Mouse (Mus musculus): Measurements from ENCODE around the gene Crip3.

The Crip3 gene

GRCm38 (mm10) chr17:46428761-46429414 is at the start of gene Crip3:
Gene Crip3 (plus strand): TSS chr17:46428926.
- in situ Hi-C loops (cut with MboI, MseI): no loop called here

GRCm38 (mm10) chr17:46383294-46384060 is 45.2 kb upstream of the Crip3 start, which contains the start of gene Zfp318:
Gene Zfp318 (plus strand): TSS chr17:46383731.
- in situ Hi-C loops (cut with MboI, MseI): no loop called here

DNA sequence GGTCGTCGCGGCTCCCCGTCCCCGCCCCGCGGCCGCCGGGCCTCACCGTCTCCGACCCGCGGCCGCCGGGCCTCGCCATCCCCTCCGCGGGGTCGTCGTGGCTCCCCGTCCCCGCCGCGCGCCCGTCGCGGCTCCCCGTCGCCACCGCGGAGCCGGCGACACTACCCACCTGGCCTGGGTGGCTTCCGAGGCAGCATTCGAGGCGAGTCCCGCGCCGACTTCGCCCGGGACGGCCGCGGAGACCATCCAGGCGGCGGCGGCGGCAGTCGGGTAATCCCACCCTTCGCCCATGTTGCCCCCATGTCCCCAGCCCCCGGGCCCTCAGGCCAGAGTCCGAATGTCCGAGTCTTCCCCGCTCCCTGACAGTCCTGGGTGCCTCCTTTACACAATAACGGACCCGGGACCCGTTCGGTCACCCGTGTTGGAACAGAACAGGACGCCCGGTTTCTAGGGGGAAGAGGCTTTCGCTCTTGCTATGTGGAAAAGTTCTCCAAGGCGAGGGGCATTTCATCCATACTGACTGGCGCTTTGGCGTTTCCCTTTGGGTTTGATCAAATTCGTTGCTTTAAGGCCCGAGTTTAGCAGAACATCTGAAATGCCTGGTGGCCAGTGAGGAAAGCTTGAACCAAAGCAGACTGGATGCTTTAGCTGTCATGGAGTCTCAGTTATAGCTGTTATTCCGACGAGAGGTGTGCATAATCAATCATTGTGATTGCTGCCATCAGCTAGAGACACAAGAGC is 44.5 kb upstream of the Crip3 start:
- in situ Hi-C loops (cut with MboI, MseI): no loop called here

- in situ Hi-C loops (cut with MboI, MseI): no loop called here
Measured at GRCm38 (mm10) chr17:46388200-46388599, 40.5 kb upstream of the Crip3 start.

- in situ Hi-C loops (cut with MboI, MseI): loop anchor here (10.0 kb wide), 1 partner anchor 1642 kb away; the partner anchor contains the start of gene 1700122O11Rik
Measured at GRCm38 (mm10) chr17:46393012-46393411, 35.7 kb upstream of the Crip3 start.

DNA sequence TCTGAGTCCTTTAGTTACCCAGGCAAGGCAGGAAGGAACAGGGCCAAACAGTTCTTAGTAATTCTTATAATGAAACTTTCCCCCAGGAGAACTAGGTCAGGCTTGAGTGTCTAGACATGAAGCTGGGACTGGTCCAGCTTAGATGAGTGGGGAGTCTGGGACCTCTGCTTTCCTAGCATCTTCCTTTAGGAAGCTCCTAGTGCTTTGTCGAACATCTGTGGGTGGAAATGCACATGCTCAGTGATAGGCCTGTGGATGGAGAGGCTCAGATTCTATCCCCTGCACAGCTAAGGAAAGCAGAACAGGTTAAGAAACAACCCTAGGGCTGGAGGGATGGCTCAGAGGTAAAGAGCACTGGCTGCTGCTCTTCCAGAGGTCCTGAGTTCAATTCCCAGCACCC is 34.1 kb upstream of the Crip3 start:
- in situ Hi-C loops (cut with MboI, MseI): loop anchor here (10.0 kb wide), 1 partner anchor 1640 kb away; the partner anchor contains the start of gene 1700122O11Rik

GRCm38 (mm10) chr17:46408478-46408877 is 20.2 kb upstream of the Crip3 start:
- in situ Hi-C loops (cut with MboI, MseI): no loop called here

DNA sequence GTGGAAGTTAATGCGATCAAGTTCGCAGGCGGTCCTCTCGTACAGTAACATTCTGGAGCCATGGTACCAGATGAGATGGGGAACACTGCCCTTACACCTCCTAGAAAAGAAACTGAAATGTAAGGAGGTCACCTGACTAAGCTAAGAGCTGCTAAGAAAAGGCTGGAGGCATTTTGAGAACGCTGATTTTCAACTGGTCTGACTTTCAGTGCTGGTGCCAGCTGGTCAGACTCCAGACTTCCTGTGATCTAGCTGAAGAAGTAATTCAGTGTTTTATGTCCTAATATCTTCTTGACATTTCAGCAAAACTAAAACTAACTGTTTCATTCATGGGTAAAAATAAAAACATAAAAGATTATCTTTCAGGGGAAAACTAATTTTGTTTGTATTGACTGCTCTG is 10.1 kb upstream of the Crip3 start:
- in situ Hi-C loops (cut with MboI, MseI): no loop called here

GRCm38 (mm10) chr17:46419717-46420116 is 9.0 kb upstream of the Crip3 start:
- in situ Hi-C loops (cut with MboI, MseI): no loop called here

GRCm38 (mm10) chr17:46426496-46426895 is 2.2 kb upstream of the Crip3 start:
- in situ Hi-C loops (cut with MboI, MseI): no loop called here

GRCm38 (mm10) chr17:46433627-46434026 is 4.9 kb downstream of the Crip3 start:
- in situ Hi-C loops (cut with MboI, MseI): no loop called here

DNA sequence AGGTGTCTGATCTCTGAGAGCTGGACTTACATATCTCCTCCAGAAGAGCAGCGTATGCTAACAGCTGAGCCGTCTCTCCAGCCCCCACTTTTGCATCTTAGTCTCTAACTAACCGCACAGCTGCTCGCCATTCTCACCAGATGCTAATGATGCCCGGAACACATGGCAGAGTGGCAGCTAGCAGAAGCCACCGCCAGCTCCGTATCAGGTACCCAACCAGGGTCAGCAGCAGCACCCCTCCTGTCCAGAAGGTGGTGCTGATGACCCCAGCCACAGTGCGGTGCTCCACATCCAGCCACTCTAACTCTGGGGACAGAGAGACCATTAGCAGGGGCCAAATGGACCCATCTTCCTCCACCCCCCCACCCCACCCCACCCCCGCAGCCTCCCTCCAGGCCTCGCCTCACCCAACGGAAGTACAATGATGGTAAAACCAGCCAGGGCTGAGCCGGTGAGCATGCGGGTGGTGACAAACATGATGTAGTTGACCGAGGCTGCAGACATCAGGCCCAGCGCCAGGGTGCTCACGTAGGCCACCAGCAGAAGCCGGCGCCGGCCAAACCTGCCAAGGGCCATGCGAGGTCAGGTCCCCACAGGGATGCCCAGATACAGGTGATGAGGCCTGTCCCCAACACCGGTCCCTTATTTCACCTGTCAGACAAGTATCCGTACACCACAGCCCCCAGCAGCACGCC is 8.1 kb downstream of the Crip3 start:
- in situ Hi-C loops (cut with MboI, MseI): loop anchor here (5.0 kb wide), 1 partner anchor 70 kb away; no protein-coding TSS in a partner anchor

GRCm38 (mm10) chr17:46438298-46438873 is 9.7 kb downstream of the Crip3 start, which contains the start of gene Slc22a7:
Gene Slc22a7 (minus strand): TSS chr17:46438457.
- in situ Hi-C loops (cut with MboI, MseI): loop anchor here (5.0 kb wide), 1 partner anchor 69 kb away; no protein-coding TSS in a partner anchor

DNA sequence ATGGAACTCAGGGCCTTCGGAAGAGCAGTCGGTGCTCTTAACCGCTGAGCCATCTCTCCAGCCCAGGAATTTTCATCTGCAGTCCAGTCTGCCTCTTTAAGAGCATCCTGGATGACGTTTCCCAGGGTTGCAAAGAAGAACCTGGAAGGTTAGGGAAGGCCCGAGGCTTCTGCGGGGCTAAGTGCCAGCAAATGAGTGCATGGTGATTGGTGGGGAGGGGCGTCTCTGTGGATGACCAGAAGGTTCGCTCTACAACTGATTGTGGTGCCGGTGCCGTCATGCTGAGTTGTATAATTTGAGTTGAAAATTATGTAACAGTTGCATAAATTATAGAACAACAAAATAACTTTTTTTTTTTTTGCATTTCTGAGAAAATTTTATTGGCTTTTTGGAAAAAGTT is 10.4 kb downstream of the Crip3 start:
- in situ Hi-C loops (cut with MboI, MseI): loop anchor here (5.0 kb wide), 1 partner anchor 68 kb away; no protein-coding TSS in a partner anchor

DNA sequence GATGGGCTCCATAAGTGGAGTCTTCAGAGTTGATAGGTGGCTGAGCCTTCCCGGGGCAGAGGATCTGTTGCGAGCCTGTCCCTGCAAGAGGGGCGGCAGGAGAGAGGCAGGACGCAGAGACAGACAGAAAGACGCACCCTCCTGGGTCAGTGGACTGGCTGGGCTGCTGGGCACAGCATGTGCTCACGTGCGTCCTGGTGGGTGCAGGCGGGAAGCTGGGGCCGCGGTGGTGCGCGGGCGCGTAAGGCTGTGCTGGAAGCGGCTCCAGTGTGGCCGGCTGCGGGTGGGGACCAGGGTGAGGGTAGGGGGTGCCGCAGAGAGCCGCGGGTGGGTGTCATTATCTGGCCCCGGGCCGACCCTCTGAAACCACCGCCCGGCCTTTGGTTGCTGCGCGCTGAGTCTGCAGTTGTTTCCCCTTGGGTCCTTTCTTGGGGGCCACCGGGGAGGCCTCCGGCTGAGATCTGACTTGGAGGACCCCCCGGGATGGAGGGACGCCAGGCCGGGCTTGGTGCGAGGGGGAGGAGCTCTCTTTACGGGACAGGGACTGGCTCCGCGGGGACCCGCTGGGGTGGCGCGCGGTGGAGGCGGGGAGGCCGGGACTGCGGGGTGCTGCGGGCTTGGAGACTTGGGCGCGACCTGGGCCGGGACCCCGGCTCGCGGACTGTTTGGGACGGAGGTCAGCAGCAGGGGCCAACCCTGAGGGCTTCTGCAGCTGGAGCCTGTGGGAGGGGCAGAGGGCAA is 16.3 kb downstream of the Crip3 start:
- in situ Hi-C loops (cut with MboI, MseI): no loop called here

DNA sequence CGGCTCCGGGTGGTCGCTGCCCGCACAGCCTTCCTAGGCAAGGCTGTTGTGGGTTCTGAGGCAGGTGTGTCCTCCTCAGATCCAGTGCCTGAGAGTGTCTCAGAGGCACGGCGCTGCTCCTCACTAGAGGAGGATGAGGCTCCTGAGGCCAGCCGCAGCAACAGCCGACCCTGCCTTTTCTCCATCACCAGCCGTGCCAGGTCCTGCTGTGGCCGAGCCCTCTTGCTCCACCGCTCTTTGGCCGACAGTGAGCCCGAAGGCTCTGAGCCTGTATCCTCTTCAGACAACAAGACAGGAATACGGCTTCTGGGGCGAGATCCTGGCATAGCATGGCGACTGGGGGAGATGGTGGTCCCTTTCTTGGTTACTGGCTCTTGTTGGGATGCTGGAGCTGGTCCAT is 17.5 kb downstream of the Crip3 start:
- in situ Hi-C loops (cut with MboI, MseI): no loop called here

- in situ Hi-C loops (cut with MboI, MseI): no loop called here
Measured at GRCm38 (mm10) chr17:46452683-46453082, 24.0 kb downstream of the Crip3 start.

DNA sequence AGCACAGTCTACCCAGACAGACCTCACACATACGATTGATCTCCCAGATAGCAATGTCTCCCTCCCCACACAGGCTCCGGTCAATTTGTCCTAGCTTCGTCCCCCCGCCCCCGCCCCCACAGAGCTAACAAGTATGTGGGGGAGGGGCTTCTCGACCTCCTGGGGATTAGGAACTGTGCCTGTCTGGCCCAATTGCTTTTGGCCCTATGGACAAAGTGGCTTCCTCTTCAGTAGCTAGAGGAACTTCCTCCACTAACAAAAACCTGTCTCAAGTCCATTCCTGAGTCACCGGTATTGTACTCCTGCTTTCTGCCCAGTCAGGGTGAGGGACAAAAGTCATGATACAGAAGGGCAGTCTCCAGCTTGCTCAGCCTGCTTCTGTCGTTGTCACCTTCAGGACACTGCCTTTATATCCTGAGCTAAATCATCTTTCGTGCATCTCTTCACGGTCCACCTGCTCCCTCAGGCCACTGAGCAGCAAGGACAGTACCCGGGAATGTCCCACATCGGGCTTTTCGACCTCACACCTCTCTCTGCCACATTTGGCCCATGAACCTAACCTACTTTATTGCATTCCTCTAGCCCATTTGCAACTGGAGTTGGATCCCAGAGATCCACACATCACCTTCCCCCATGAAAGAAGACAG is 24.7 kb downstream of the Crip3 start:
- in situ Hi-C loops (cut with MboI, MseI): no loop called here

DNA sequence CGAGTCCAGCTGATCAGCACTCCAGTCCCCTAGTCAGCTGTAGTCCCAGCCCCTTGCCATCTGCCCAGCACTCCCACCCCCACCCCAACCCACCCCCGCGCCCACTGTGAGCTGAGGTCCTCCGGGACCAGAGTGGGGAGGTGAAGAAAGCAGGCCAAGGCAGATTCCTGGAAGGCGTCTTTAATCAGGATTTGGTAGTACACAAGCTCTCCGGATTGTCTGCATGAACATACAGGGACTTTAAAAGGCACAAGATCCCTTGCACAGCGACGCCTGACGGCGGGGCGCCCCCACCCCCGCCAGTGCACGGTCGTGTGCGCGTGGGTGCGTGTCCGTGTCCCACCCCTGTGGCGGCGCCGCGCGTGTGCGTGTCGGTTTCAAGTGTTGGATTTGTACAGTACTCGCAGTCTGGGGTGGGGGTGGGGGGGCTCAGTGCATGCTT is 25.3 kb downstream of the Crip3 start:
- in situ Hi-C loops (cut with MboI, MseI): no loop called here

DNA sequence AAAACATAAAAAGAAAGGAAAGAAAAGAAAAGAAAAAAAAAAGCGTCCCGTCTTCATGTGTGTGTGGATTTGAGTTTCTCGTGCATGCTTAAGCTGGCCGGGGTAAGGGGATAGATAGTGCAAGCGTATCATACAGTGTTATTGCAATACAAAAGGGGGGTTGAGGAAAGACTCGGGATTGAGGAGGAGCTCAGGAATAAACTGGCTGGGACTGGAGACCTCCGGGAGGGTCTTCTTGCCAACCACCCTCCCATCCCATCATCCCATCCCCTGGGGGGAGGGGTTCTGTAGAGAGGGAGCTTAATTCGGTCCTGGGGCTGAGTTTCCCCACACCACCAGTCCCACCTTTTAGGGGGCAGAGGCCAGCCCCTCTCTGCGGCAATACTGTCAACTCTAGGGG is 25.8 kb downstream of the Crip3 start:
- in situ Hi-C loops (cut with MboI, MseI): no loop called here
